Mouse (Mus musculus): ENCODE measurements at regions not wholly inside any gene's neighbourhood (a gene's known extent, or its start where the extent isn't known, plus 50 kb on each side); places are given as distances from the start of the nearest gene placed in this dataset.

DNA sequence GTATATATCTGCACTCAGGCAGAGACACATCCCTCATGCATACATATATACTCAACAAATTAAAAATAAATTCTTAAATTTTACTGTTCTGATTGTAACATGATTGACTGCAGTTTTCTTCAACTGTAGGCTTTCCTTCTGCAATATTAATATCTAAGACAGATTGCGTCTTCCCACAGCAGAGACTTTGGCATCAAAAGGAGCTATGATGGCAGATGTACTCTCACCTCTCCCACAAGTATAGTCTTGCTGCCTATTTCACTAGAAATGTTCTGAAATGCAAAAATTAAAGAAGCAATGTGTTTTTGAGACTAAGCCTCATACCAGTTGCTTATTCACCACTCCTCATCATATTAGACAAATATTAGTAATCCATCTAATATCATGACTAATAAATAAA, 356.5 kb downstream of the Dnah5 start:
- intact Hi-C loops (cut with DNase I): no loop called here
- DNase-seq: no peak

DNA sequence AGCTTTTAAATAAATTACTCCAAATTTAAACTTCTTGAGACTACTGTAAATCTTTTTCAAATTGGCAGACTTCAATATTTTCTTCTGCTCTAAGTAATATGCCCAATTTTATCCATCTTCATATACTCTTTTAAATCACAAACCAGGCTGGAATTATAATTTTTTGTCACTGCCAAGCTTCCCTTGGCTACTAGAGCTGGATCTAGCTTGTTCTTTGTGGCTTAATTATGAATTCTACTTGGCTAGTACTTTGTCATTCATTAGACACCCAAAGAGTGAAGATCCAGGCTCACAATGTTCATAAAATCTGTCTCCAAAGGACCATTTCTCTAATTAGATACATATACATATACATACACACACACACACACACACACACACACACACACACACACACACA, 391.7 kb downstream of the Dnah5 start:
- intact Hi-C loops (cut with DNase I): no loop called here

DNA sequence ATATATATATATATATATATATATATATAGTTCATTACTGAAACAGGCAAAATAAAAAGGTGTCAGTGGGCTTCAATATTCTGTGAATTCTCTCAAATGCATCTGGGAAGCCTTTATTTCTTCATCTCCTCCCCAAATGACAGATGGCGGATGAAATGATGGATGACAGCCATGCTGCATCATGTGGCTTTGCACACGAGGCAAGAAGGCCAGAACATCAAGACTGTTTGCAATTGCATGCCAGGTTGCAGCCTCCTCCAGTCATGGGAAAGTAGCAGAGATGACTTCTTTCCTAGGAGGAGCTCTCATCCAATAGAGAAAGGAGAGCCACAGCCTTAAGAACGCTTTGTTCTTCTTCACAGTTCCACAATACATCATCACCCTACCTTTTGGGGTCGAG, 392.2 kb downstream of the Dnah5 start:
- intact Hi-C loops (cut with DNase I): no loop called here
- no peak for DNase-seq

More for the DNA sequence above, 391.7 kb downstream of the Dnah5 start:
- DNase-seq: no peak

DNA sequence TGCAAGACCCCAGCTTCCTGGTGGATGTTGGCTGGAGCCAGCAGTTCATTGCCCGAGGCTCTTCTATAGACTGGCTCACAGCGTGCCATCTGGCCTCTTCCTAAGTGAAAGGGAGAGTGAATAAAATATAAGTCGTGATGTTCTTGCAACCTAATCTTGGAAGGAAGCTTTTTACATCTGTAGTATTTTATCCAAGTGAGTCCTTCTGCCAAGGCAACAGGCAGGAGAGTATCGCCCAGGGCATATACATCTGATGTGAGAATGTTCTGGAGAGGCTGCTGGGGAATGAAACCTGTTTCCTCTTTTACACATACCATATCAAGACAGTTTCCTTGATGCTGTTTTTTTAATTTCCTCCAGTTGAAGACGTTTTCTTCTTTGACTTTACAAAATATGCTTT, 396.6 kb downstream of the Dnah5 start:
- intact Hi-C loops (cut with DNase I): no loop called here
- no peak for DNase-seq

DNA sequence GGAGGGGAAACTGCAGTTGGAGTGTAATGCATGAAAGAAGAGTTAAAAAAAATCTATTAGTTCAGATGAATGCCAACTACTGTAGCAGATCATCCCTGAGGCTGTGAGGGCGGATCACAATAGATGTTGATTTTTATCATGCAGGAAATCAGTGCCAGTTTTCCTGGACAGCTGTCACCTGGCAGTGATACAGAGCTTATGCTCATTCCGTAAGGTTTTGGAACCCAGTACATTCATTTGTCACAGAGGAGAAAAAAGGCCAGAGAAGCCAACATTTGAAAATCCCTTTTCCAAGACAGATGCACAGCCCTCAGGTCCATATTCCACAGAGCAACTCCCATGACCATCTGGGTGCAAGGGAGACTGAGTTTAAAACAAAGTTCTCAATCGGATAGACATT, 412.1 kb downstream of the Dnah5 start:
- no peak for DNase-seq
- intact Hi-C loops (cut with DNase I): no loop called here

DNA sequence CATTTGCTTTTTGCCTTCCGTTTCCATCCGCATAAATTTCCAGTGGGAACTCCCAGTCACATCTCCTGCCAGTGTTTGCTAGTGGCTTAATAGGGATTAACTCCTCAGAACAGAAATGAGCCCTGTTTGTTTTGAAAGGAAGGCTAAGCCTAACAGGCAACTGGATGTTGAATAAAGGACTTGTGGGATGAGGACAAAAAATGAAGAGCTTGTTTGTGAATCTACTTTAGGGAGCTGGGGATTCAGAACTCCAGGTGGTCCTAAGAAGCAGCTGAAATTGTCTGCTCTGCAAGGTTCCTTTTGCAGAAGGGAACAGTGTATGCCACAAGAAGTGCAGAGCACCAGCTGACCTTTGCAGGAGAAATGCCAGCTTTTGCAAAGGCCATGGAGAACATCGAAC, 436.8 kb downstream of the Dnah5 start:
- no peak for DNase-seq
- intact Hi-C loops (cut with DNase I): no loop called here

DNA sequence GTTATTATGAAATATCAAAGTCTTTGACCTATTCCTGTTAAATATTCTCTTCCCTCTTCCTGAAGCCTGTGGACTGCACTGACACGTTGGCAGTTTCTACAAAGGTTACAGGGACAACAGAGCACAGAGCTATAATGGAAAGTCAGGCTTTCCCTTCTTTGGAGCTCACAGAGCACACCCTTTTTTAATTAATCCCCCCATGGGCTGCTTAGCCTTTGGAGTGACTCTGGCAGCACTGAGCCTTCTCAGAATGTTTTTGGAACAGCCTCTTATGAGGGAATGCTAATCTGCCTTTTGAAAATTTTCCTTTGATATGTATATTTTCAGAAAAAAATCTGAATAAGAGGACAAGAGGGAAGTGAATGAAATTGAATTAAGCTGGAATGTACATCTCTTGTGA, 441.6 kb downstream of the Dnah5 start:
- intact Hi-C loops (cut with DNase I): no loop called here
- no peak for DNase-seq

DNA sequence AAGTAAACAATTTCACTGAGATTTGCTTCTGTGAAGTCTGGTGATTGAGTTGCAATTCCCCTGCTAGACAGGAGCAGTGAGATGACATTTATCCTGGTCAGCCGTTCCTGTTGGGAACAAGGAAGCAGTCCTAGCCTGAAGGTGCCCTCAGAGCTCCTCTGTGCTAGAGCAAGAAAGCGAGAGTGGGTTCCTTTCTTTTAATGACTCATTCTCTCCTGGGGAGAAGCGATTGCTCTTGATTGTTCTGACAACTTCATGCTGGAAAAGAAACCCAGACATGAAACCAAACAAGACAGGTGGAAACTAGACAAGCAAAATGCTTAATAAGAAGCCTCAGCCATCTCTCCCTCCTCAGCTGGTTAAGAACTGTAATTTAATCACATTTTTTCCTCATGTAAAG, 450.4 kb downstream of the Dnah5 start:
- intact Hi-C loops (cut with DNase I): no loop called here

DNA sequence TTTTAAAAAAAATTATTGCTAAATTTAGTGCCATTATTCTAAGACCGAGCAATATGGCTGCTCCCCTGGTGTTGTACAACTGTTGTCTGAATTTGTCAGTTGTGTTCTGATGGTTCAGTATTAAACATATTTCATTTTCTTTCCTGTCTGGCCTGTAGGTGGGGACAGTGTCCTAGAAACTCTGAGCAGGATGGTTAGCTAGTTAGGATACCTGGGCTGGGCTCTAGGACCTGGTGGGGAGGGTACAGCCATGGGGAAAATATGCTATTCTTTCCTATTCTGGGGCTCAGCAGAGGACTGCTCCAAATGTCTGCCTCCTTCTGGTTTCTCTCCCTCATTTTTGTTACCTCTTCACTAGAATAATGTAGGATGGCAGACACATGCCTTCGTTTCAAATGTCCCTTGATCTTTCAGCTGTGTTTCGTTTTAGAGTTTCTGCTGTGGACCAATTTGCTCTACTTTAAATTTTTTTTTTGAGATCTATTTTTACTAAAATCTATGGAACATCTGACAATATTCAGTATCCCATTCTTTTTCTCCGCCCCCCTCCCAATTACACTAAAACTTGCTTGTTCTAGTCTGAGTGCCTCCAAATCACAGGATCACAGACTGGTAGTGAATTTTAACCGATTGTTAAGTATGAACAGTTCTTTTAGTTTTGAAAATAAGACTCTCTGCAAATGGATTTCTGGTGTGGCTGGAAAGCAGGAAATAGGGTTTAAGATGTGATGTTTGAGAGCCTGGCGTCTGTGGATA, 460.5 kb downstream of the Dnah5 start:
- DNase-seq: peak in 1 of 2 experiments; percentile 0
- intact Hi-C loops (cut with DNase I): no loop called here

More for the DNA sequence above, 450.4 kb downstream of the Dnah5 start:
- DNase-seq: no peak

Data from heart, postnatal 14 days (tissue).